Mouse (Mus musculus): ENCODE measurements around the gene Tmem229b. TPM values are rescaled to one million over a fixed set of nuclear protein-coding genes. Genes with fewer than 3 reads are reported as not detected.

Gene Tmem229b
- polyA plus RNA-seq (2014; fragmentation: Illumina TruSeq; extraction: RNeasy Lipid Tissue Mini Kit (QIAGEN cat#74804); ENCODE audit: low read depth, low replicate concordance) = 29.5 TPM

DNA sequence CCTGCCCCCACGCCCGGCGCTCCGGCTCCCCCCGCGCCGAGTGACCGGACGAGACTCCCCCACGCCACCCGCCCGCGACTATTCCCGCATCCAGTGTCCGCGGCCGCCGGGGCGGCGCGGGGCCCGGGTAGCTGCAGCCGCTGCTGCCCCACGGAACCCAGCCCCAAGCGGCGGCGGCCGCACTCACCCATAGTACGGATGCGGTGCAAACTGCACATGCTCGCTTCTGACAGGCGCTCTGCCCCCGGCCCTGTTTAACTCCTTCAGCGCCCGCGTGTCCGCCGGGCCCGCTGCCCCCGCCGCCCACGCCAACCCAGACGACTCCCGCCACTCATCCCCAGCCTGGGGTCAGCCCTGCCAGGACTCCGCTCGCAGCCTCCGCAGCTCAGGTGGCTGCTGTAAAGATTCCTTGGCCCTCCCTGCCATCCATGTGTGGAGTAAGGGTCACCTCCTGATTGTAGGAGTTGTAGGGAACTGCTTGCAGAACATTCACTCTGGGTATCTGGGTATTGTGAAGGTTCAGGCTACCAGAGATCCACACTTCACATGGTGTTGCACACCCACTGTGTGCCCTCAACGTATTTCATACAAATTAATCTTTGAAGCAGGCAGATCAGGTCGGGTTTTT is at the start of gene Tmem229b:
Gene Tmem229b, minus strand, starts transcription at position 502 of the 628 bp plus-strand sequence.

DNA sequence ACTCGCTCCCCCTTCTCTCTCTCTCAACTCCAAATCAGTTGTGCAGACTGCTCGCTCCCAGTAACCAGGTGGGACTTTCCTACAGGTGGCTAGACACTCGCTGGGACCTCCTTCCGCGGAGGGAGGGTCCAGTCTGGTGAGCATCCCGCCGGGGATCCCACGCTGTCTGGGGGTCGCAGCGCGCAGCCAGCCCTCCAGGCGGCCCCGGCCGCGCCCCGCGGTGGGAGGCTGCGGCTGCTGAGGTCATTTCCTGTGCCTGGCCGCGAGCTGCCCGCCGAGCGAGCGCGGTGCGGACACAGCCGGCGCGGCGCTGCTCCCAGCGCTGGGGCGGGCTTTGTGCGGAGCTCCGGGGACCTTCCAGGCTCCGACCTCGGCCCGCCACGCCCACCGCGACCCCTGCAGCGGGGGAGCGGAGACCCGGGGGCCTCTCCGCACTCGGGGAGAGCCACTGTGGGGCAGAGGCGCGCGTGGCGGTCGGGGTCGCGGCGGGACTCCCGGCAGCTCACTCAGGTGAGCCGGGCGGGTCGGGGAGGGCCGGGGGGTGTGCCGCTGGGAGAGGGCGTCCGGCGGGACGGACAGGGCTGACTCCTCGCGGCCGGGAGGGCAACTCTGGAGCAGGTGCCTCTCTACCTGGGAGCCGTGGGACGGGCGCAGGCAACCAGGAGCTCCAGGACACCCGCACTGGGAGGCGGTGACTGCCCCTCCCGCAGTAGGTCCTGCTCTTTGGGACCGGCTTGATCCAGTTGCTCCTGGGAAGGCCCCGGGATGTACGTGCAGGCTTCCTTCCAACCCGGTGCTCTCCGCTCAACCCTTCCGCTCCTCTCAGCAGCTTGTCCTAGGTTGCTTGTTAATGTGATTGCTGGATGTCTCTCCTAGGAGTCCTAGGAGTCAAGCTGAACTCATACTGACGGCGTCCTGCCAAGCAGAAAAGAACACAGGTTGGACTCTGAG is 21.8 kb upstream of the Tmem229b start, which contains the start of gene Plekhh1:
Gene Plekhh1, plus strand, starts transcription at position 253 of the 951 bp plus-strand sequence.

Other genes starting within 250 kb of the Tmem229b start
- gene Atp6v1d, start 146.0 kb downstream of the Tmem229b start, polyA plus RNA-seq (2014; fragmentation: Illumina TruSeq; extraction: RNeasy Lipid Tissue Mini Kit (QIAGEN cat#74804); ENCODE audit: low read depth, low replicate concordance) = 89.6 TPM
- 38.2 TPM for gene Eif2s1, start 145.8 kb downstream of the Tmem229b start, polyA plus RNA-seq (2014; fragmentation: Illumina TruSeq; extraction: RNeasy Lipid Tissue Mini Kit (QIAGEN cat#74804); ENCODE audit: low read depth, low replicate concordance)
- 28.0 TPM for gene Plek2, start 100.7 kb downstream of the Tmem229b start, polyA plus RNA-seq (2014; fragmentation: Illumina TruSeq; extraction: RNeasy Lipid Tissue Mini Kit (QIAGEN cat#74804); ENCODE audit: low read depth, low replicate concordance)
- gene Plekhh1, start 21.5 kb upstream of the Tmem229b start, polyA plus RNA-seq (2014; fragmentation: Illumina TruSeq; extraction: RNeasy Lipid Tissue Mini Kit (QIAGEN cat#74804); ENCODE audit: low read depth, low replicate concordance) = 14.1 TPM
- 21.5 TPM for gene Pigh, start 82.0 kb upstream of the Tmem229b start, polyA plus RNA-seq (2014; fragmentation: Illumina TruSeq; extraction: RNeasy Lipid Tissue Mini Kit (QIAGEN cat#74804); ENCODE audit: low read depth, low replicate concordance)
- 31.5 TPM for gene Arg2, start 123.2 kb upstream of the Tmem229b start, polyA plus RNA-seq (2014; fragmentation: Illumina TruSeq; extraction: RNeasy Lipid Tissue Mini Kit (QIAGEN cat#74804); ENCODE audit: low read depth, low replicate concordance)
- gene Vti1b, start 165.0 kb upstream of the Tmem229b start, polyA plus RNA-seq (2014; fragmentation: Illumina TruSeq; extraction: RNeasy Lipid Tissue Mini Kit (QIAGEN cat#74804); ENCODE audit: low read depth, low replicate concordance) = 99.9 TPM
- gene Rdh11, start 184.7 kb upstream of the Tmem229b start, polyA plus RNA-seq (2014; fragmentation: Illumina TruSeq; extraction: RNeasy Lipid Tissue Mini Kit (QIAGEN cat#74804); ENCODE audit: low read depth, low replicate concordance) = 27.2 TPM
- gene Rdh12, start 201.3 kb upstream of the Tmem229b start, polyA plus RNA-seq (2014; fragmentation: Illumina TruSeq; extraction: RNeasy Lipid Tissue Mini Kit (QIAGEN cat#74804); ENCODE audit: low read depth, low replicate concordance) = 4.7 TPM

Measured in adipose tissue, adult 10 weeks (tissue).